Mouse (Mus musculus) cerebellum, adult 2 months (tissue): Measurements from ENCODE around the gene Rbpj.

ENCODE experiments used
- CTCF ChIP-seq: fragments of 200-500 bp; IDR thresholded peaks from 2 replicates; pipeline ENCODE4 v1.5.1; 2011; ENCODE audit warnings: low read depth, mild to moderate bottlenecking, control low read depth, low read length, moderate library complexity, borderline replicate concordance; ENCODE audit not compliant: insufficient read depth
- POLR2A ChIP-seq: fragments of 200-500 bp; IDR thresholded peaks from 2 replicates; pipeline ENCODE4 v1.6.1; 2011; ENCODE audit warnings: low read length, control low read depth, borderline replicate concordance; ENCODE audit not compliant: insufficient read depth

DNA sequence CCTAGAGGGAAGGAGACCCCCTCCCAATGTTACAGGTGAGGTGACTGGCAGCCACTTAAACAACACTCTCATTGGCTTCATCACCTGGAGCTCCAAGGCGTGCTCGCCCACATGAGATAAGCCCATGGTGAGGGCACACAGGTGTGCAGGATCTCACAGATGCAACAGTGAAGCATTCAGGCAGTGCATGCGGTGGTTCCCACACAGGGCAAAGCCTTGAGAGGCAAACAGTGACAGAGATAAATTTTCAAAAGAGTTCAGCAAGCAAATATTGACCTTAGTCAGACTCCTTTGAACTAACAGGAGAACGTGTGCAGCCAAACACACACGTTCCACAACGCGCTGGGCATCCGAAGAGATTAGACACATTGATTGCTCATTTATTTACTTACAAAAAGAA is 210.7 kb downstream of the Rbpj start:
- TF ChIP-seq POLR2A (no peak), CTCF (no peak)
